Mouse (Mus musculus) cerebellum, adult 2 months (tissue): ENCODE measurements around the gene Bach2.

Source experiments
- CTCF ChIP-seq: fragments of 200-500 bp; IDR thresholded peaks from 2 replicates; pipeline ENCODE4 v1.5.1; 2011; ENCODE audit warnings: low read depth, mild to moderate bottlenecking, control low read depth, low read length, moderate library complexity, borderline replicate concordance; ENCODE audit not compliant: insufficient read depth
- POLR2A ChIP-seq: fragments of 200-500 bp; IDR thresholded peaks from 2 replicates; pipeline ENCODE4 v1.6.1; 2011; ENCODE audit warnings: low read length, control low read depth, borderline replicate concordance; ENCODE audit not compliant: insufficient read depth

DNA sequence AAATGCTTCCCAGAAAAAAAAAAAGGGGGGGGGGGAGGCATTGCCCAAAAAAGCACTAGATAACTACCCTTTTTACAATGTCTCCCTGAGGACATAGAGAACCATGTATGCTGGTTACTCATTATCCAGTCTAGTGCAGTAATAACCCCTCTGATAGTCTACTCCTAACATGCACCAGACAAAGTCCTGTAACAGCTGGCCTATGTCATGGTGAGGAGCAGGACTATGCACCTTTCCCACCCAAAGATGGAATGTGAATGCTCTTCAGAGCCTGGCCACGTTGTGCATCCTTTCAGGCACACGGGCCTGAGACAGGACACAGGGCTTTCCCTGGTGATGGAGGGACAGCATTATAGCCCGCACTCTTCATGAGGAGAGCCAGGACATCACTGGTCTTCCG lies 299.9 kb downstream of the Bach2 start:
- TF ChIP-seq POLR2A = no peak
- TF ChIP-seq CTCF = no peak
